Mouse (Mus musculus): ENCODE measurements around the gene Il20ra. TPM values are rescaled to one million over a fixed set of nuclear protein-coding genes. Genes with fewer than 3 reads are reported as not detected.

Il20ra gene
- polyA plus RNA-seq, 1 experiment from 2014 or later = 0.28 TPM

GRCm38 (mm10) chr10:19699331-19699730, 13.0 kb upstream of the Il20ra start:
- H3K9me3 ChIP-seq (replicated peaks; ENCODE audit: control insufficient read depth, low read length) = no peaks in the 10 kb centered on the region
- no peak overlapping the region for H3K9ac ChIP-seq (ENCODE audit: low read length)
- no peak overlapping the region for H3K27ac ChIP-seq (ENCODE audit: low read length)
- 36% methylated on average over 1 of the region's 1 CpGs for WGBS
- no peaks in the 10 kb centered on the region for H3K36me3 ChIP-seq (ENCODE audit: control insufficient read depth, insufficient read depth, low read length)
- H3K4me2 ChIP-seq (ENCODE audit: low read depth, low read length) = no peak overlapping the region
- H3K4me1 ChIP-seq (ENCODE audit: control insufficient read depth, insufficient read depth, low read length) = no peaks in the 10 kb centered on the region
- H3K27me3 ChIP-seq (ENCODE audit: control insufficient read depth, insufficient read depth, low read length) = no peaks in the 10 kb centered on the region
- H3K4me3 ChIP-seq (replicated peaks; ENCODE audit: low read length) = no peak overlapping the region
- ATAC-seq (ENCODE audit: insufficient read depth, low FRiP score) = no peak

- Histone ChIP-seq H3K9me3 (replicated peaks; ENCODE audit: control insufficient read depth, low read length) (no peaks in the 10 kb centered on the region), H3K4me1 (ENCODE audit: control insufficient read depth, insufficient read depth, low read length) (no peaks in the 10 kb centered on the region), H3K27ac (ENCODE audit: low read length) (no peak overlapping the region), H3K27me3 (ENCODE audit: control insufficient read depth, insufficient read depth, low read length) (no peaks in the 10 kb centered on the region), H3K36me3 (ENCODE audit: control insufficient read depth, insufficient read depth, low read length) (no peaks in the 10 kb centered on the region), H3K9ac (ENCODE audit: low read length) (no peak overlapping the region), H3K4me3 (replicated peaks; ENCODE audit: low read length) (no peak overlapping the region), H3K4me2 (ENCODE audit: low read depth, low read length) (no peak overlapping the region)
- 63% methylated on average over 8 of the region's 8 CpGs for WGBS
- ATAC-seq (ENCODE audit: insufficient read depth, low FRiP score) = no peak
Observed at GRCm38 (mm10) chr10:19704445-19704844, 7.9 kb upstream of the Il20ra start.

- no peak overlapping the region for H3K4me2 ChIP-seq (ENCODE audit: low read depth, low read length)
- no peaks in the 10 kb centered on the region for H3K9me3 ChIP-seq (replicated peaks; ENCODE audit: control insufficient read depth, low read length)
- no peak for ATAC-seq (ENCODE audit: insufficient read depth, low FRiP score)
- 70% methylated on average over 12 of the region's 12 CpGs for WGBS
- no peak overlapping the region for H3K27ac ChIP-seq (ENCODE audit: low read length)
- H3K36me3 ChIP-seq (ENCODE audit: control insufficient read depth, insufficient read depth, low read length) = no peaks in the 10 kb centered on the region
- H3K4me1 ChIP-seq (ENCODE audit: control insufficient read depth, insufficient read depth, low read length) = no peaks in the 10 kb centered on the region
- H3K4me3 ChIP-seq (replicated peaks; ENCODE audit: low read length) = no peak overlapping the region
- H3K27me3 ChIP-seq (ENCODE audit: control insufficient read depth, insufficient read depth, low read length) = peaks cover 4% of the 10 kb centered on the region; the same call in 1 of the 2 replicates
- no peak overlapping the region for H3K9ac ChIP-seq (ENCODE audit: low read length)
Observed at GRCm38 (mm10) chr10:19707768-19708167, 4.6 kb upstream of the Il20ra start.

GRCm38 (mm10) chr10:19708277-19709070, 3.9 kb upstream of the Il20ra start:
- no peaks in the 10 kb centered on the region for H3K4me1 ChIP-seq (ENCODE audit: control insufficient read depth, insufficient read depth, low read length)
- H3K27me3 ChIP-seq (ENCODE audit: control insufficient read depth, insufficient read depth, low read length) = peaks cover 4% of the 10 kb centered on the region; the same call in 1 of the 2 replicates
- no peak overlapping the region for H3K9ac ChIP-seq (ENCODE audit: low read length)
- WGBS = 59% methylated on average over 12 of the region's 12 CpGs
- H3K4me3 ChIP-seq (replicated peaks; ENCODE audit: low read length) = no peak overlapping the region
- no peak overlapping the region for H3K27ac ChIP-seq (ENCODE audit: low read length)
- no peaks in the 10 kb centered on the region for H3K36me3 ChIP-seq (ENCODE audit: control insufficient read depth, insufficient read depth, low read length)
- no peak overlapping the region for H3K4me2 ChIP-seq (ENCODE audit: low read depth, low read length)
- ATAC-seq (ENCODE audit: insufficient read depth, low FRiP score) = no peak
- no peaks in the 10 kb centered on the region for H3K9me3 ChIP-seq (replicated peaks; ENCODE audit: control insufficient read depth, low read length)

GRCm38 (mm10) chr10:19711020-19711419, 1.4 kb upstream of the Il20ra start:
- Histone ChIP-seq H3K9ac (ENCODE audit: low read length) (no peak overlapping the region), H3K4me2 (ENCODE audit: low read depth, low read length) (no peak overlapping the region), H3K4me1 (ENCODE audit: control insufficient read depth, insufficient read depth, low read length) (no peaks in the 10 kb centered on the region), H3K4me3 (replicated peaks; ENCODE audit: low read length) (no peak overlapping the region), H3K36me3 (ENCODE audit: control insufficient read depth, insufficient read depth, low read length) (no peaks in the 10 kb centered on the region), H3K27ac (ENCODE audit: low read length) (no peak overlapping the region), H3K27me3 (ENCODE audit: control insufficient read depth, insufficient read depth, low read length) (peaks cover 4% of the 10 kb centered on the region; the same call in 1 of the 2 replicates), H3K9me3 (replicated peaks; ENCODE audit: control insufficient read depth, low read length) (no peaks in the 10 kb centered on the region)
- ATAC-seq (ENCODE audit: insufficient read depth, low FRiP score) = no peak
- 82% methylated on average over 3 of the region's 3 CpGs for WGBS

GRCm38 (mm10) chr10:19711551-19712171, 709 bp upstream of the Il20ra start:
- ATAC-seq (ENCODE audit: insufficient read depth, low FRiP score) = no peak
- WGBS = 49% methylated on average over 7 of the region's 7 CpGs

GRCm38 (mm10) chr10:19718627-19719026, 6.3 kb downstream of the Il20ra start:
- Histone ChIP-seq H3K36me3 (ENCODE audit: control insufficient read depth, insufficient read depth, low read length) (no peaks in the 10 kb centered on the region), H3K4me1 (ENCODE audit: control insufficient read depth, insufficient read depth, low read length) (no peaks in the 10 kb centered on the region), H3K9ac (ENCODE audit: low read length) (no peak overlapping the region), H3K4me2 (ENCODE audit: low read depth, low read length) (no peak overlapping the region), H3K9me3 (replicated peaks; ENCODE audit: control insufficient read depth, low read length) (no peaks in the 10 kb centered on the region), H3K27me3 (ENCODE audit: control insufficient read depth, insufficient read depth, low read length) (no peaks in the 10 kb centered on the region), H3K27ac (ENCODE audit: low read length) (no peak overlapping the region), H3K4me3 (replicated peaks; ENCODE audit: low read length) (no peak overlapping the region)
- WGBS = 75% methylated on average over 3 of the region's 3 CpGs
- ATAC-seq (ENCODE audit: insufficient read depth, low FRiP score) = no peak

More at GRCm38 (mm10) chr10:19711551-19712171, 709 bp upstream of the Il20ra start:
- Histone ChIP-seq H3K36me3 (ENCODE audit: control insufficient read depth, insufficient read depth, low read length) (no peaks in the 10 kb centered on the region), H3K4me2 (ENCODE audit: low read depth, low read length) (no peak overlapping the region), H3K27me3 (ENCODE audit: control insufficient read depth, insufficient read depth, low read length) (peaks cover 4% of the 10 kb centered on the region; the same call in 1 of the 2 replicates), H3K4me3 (replicated peaks; ENCODE audit: low read length) (no peak overlapping the region), H3K9me3 (replicated peaks; ENCODE audit: control insufficient read depth, low read length) (no peaks in the 10 kb centered on the region), H3K27ac (ENCODE audit: low read length) (no peak overlapping the region), H3K4me1 (ENCODE audit: control insufficient read depth, insufficient read depth, low read length) (no peaks in the 10 kb centered on the region), H3K9ac (ENCODE audit: low read length) (no peak overlapping the region)

GRCm38 (mm10) chr10:19722320-19722719, 9.9 kb downstream of the Il20ra start:
- H3K4me2 ChIP-seq (ENCODE audit: low read depth, low read length) = no peak overlapping the region
- H3K4me3 ChIP-seq (replicated peaks; ENCODE audit: low read length) = no peak overlapping the region
- no peaks in the 10 kb centered on the region for H3K27me3 ChIP-seq (ENCODE audit: control insufficient read depth, insufficient read depth, low read length)
- ATAC-seq (ENCODE audit: insufficient read depth, low FRiP score) = no peak
- no peak overlapping the region for H3K9ac ChIP-seq (ENCODE audit: low read length)
- no peaks in the 10 kb centered on the region for H3K4me1 ChIP-seq (ENCODE audit: control insufficient read depth, insufficient read depth, low read length)
- H3K9me3 ChIP-seq (replicated peaks; ENCODE audit: control insufficient read depth, low read length) = no peaks in the 10 kb centered on the region
- no peaks in the 10 kb centered on the region for H3K36me3 ChIP-seq (ENCODE audit: control insufficient read depth, insufficient read depth, low read length)
- no peak overlapping the region for H3K27ac ChIP-seq (ENCODE audit: low read length)
- WGBS = 71% methylated on average over 3 of the region's 3 CpGs

GRCm38 (mm10) chr10:19724158-19724832, 11.9 kb downstream of the Il20ra start:
- Histone ChIP-seq H3K4me3 (replicated peaks; ENCODE audit: low read length) (no peak overlapping the region), H3K9ac (ENCODE audit: low read length) (no peak overlapping the region), H3K27me3 (ENCODE audit: control insufficient read depth, insufficient read depth, low read length) (no peaks in the 10 kb centered on the region), H3K4me1 (ENCODE audit: control insufficient read depth, insufficient read depth, low read length) (no peaks in the 10 kb centered on the region), H3K27ac (ENCODE audit: low read length) (no peak overlapping the region), H3K4me2 (ENCODE audit: low read depth, low read length) (no peak overlapping the region), H3K36me3 (ENCODE audit: control insufficient read depth, insufficient read depth, low read length) (no peaks in the 10 kb centered on the region), H3K9me3 (replicated peaks; ENCODE audit: control insufficient read depth, low read length) (no peaks in the 10 kb centered on the region)
- ATAC-seq (ENCODE audit: insufficient read depth, low FRiP score) = no peak
- WGBS = 83% methylated on average over 11 of the region's 11 CpGs

Measured in stomach, embryonic 16.5 days (tissue).